Mouse (Mus musculus): ENCODE results near the gene Celsr1.

DNA sequence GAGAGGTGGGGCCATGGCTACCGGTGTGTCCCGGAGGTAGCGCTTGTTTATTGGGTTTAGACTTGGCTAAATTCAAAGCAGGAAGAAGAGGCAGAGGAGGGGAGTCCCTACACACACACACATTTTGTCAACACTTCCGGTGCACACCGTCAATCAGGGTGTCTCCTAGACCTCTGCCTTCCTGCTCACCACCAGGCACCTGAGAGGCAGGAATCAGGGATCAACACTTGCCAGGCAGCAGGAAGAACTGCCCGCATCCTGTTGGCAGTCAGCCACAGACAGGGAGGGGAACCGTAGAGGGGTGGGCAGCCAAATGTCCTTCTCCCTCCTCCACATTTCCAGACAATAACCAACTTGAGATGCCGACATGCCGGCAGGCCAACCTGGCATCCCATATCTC, 56.5 kb downstream of the Celsr1 start:
- TF ChIP-seq MAX (IDR thresholded peaks at IDR 0.05; ENCODE audit: low read depth): no peak
- no peak for TF ChIP-seq USF1 (IDR thresholded peaks at IDR 0.05; ENCODE audit: low read depth)
- no peak for TF ChIP-seq POLR2A (IDR thresholded peaks at IDR 0.05; ENCODE audit: insufficient read length, low read depth)
- no peak for TF ChIP-seq MYOG (IDR thresholded peaks at IDR 0.05; ENCODE audit: control insufficient read depth in 1 of 3, insufficient read depth in 1 of 3, insufficient read length in 2 of 3, low read depth in 2 of 3)
- TF ChIP-seq SRF (IDR thresholded peaks at IDR 0.05; ENCODE audit: control insufficient read depth, insufficient read length, low read depth): no peak
- no peak for TF ChIP-seq MYOD1 (IDR thresholded peaks at IDR 0.05; ENCODE audit: control insufficient read depth in 1 of 3, insufficient read length in 2 of 3, low read depth in 2 of 3)
- no peak for TF ChIP-seq CEBPB (IDR thresholded peaks at IDR 0.05; ENCODE audit: insufficient read depth, poor library complexity, severe bottlenecking)

Data from myocyte (in vitro differentiated cells).